Mouse (Mus musculus): ENCODE data around the gene Rnf185. TPM values are rescaled to one million over a fixed set of nuclear protein-coding genes. Genes with fewer than 3 reads are reported as not detected.

Rnf185 gene
- polyA plus RNA-seq, 1 experiment from 2014 or later, result 42.6 TPM

- Histone ChIP-seq H3K4me1 (replicated peaks; ENCODE audit: control insufficient read depth, insufficient read depth, low read length) (no peaks in the 10 kb centered on the region), H3K36me3 (ENCODE audit: control insufficient read depth, insufficient read depth) (no peaks in the 10 kb centered on the region), H3K4me2 (ENCODE audit: low read length) (no peak overlapping the region), H3K9me3 (ENCODE audit: control insufficient read depth, low read length) (no peaks in the 10 kb centered on the region), H3K4me3 (replicated peaks; ENCODE audit: low read length) (no peak overlapping the region), H3K27me3 (replicated peaks; ENCODE audit: control insufficient read depth, insufficient read depth, low read length) (no peaks in the 10 kb centered on the region), H3K9ac (replicated peaks; ENCODE audit: low read depth, low read length) (no peak overlapping the region), H3K27ac (ENCODE audit: low read length) (no peak overlapping the region)
- no peak for ATAC-seq
- WGBS, result 80% methylated on average over 4 of the region's 4 CpGs
These were observed 18.4 kb downstream of the Rnf185 start for GRCm38 (mm10) chr11:3433809-3434208.

- 90% methylated on average over 6 of the region's 6 CpGs for WGBS
- Histone ChIP-seq H3K4me1 (replicated peaks; ENCODE audit: control insufficient read depth, insufficient read depth, low read length) (no peaks in the 10 kb centered on the region), H3K4me3 (replicated peaks; ENCODE audit: low read length) (no peak overlapping the region), H3K9me3 (ENCODE audit: control insufficient read depth, low read length) (no peaks in the 10 kb centered on the region), H3K4me2 (ENCODE audit: low read length) (no peak overlapping the region), H3K9ac (replicated peaks; ENCODE audit: low read depth, low read length) (no peak overlapping the region), H3K27me3 (replicated peaks; ENCODE audit: control insufficient read depth, insufficient read depth, low read length) (no peaks in the 10 kb centered on the region), H3K27ac (ENCODE audit: low read length) (no peak overlapping the region), H3K36me3 (ENCODE audit: control insufficient read depth, insufficient read depth) (no peaks in the 10 kb centered on the region)
- no peak for ATAC-seq
These were observed 20.1 kb downstream of the Rnf185 start for GRCm38 (mm10) chr11:3431976-3432603.

GRCm38 (mm10) chr11:3431515-3431914 lies 20.6 kb downstream of the Rnf185 start:
- no peaks in the 10 kb centered on the region for H3K9me3 ChIP-seq (ENCODE audit: control insufficient read depth, low read length)
- H3K27ac ChIP-seq (ENCODE audit: low read length), result no peak overlapping the region
- 92% methylated on average over 3 of the region's 3 CpGs for WGBS
- no peaks in the 10 kb centered on the region for H3K36me3 ChIP-seq (ENCODE audit: control insufficient read depth, insufficient read depth)
- H3K27me3 ChIP-seq (replicated peaks; ENCODE audit: control insufficient read depth, insufficient read depth, low read length), result no peaks in the 10 kb centered on the region
- H3K9ac ChIP-seq (replicated peaks; ENCODE audit: low read depth, low read length), result no peak overlapping the region
- H3K4me1 ChIP-seq (replicated peaks; ENCODE audit: control insufficient read depth, insufficient read depth, low read length), result no peaks in the 10 kb centered on the region
- no peak overlapping the region for H3K4me2 ChIP-seq (ENCODE audit: low read length)
- ATAC-seq, result no peak
- H3K4me3 ChIP-seq (replicated peaks; ENCODE audit: low read length), result no peak overlapping the region

- no peak overlapping the region for H3K9ac ChIP-seq (replicated peaks; ENCODE audit: low read depth, low read length)
- H3K4me1 ChIP-seq (replicated peaks; ENCODE audit: control insufficient read depth, insufficient read depth, low read length), result no peaks in the 10 kb centered on the region
- 87% methylated on average over 7 of the region's 7 CpGs for WGBS
- no peak overlapping the region for H3K4me2 ChIP-seq (ENCODE audit: low read length)
- H3K4me3 ChIP-seq (replicated peaks; ENCODE audit: low read length), result no peak overlapping the region
- no peak overlapping the region for H3K27ac ChIP-seq (ENCODE audit: low read length)
- H3K9me3 ChIP-seq (ENCODE audit: control insufficient read depth, low read length), result no peaks in the 10 kb centered on the region
- no peak for ATAC-seq
- H3K27me3 ChIP-seq (replicated peaks; ENCODE audit: control insufficient read depth, insufficient read depth, low read length), result no peaks in the 10 kb centered on the region
- peaks cover 11% of the 10 kb centered on the region for H3K36me3 ChIP-seq (ENCODE audit: control insufficient read depth, insufficient read depth)
These were observed 23.5 kb downstream of the Rnf185 start for GRCm38 (mm10) chr11:3428632-3429031.

GRCm38 (mm10) chr11:3427697-3428230 lies 24.4 kb downstream of the Rnf185 start:
- Histone ChIP-seq H3K27me3 (replicated peaks; ENCODE audit: control insufficient read depth, insufficient read depth, low read length) (no peaks in the 10 kb centered on the region), H3K9ac (replicated peaks; ENCODE audit: low read depth, low read length) (no peak overlapping the region), H3K9me3 (ENCODE audit: control insufficient read depth, low read length) (no peaks in the 10 kb centered on the region), H3K36me3 (ENCODE audit: control insufficient read depth, insufficient read depth) (peaks cover 14% of the 10 kb centered on the region), H3K4me2 (ENCODE audit: low read length) (no peak overlapping the region), H3K27ac (ENCODE audit: low read length) (no peak overlapping the region), H3K4me1 (replicated peaks; ENCODE audit: control insufficient read depth, insufficient read depth, low read length) (no peaks in the 10 kb centered on the region), H3K4me3 (replicated peaks; ENCODE audit: low read length) (no peak overlapping the region)
- WGBS, result 84% methylated on average over 3 of the region's 3 CpGs
- ATAC-seq, result no peak

GRCm38 (mm10) chr11:3422242-3422641 lies 29.9 kb downstream of the Rnf185 start:
- H3K9ac ChIP-seq (replicated peaks; ENCODE audit: low read depth, low read length), result no peak overlapping the region
- WGBS, result 86% methylated on average over 4 of the region's 4 CpGs

GRCm38 (mm10) chr11:3418741-3419140 lies 33.4 kb downstream of the Rnf185 start:
- 92% methylated on average over 4 of the region's 4 CpGs for WGBS
- peaks cover 12% of the 10 kb centered on the region for H3K36me3 ChIP-seq (ENCODE audit: control insufficient read depth, insufficient read depth)
- no peaks in the 10 kb centered on the region for H3K4me1 ChIP-seq (replicated peaks; ENCODE audit: control insufficient read depth, insufficient read depth, low read length)
- no peak overlapping the region for H3K27ac ChIP-seq (ENCODE audit: low read length)
- no peaks in the 10 kb centered on the region for H3K9me3 ChIP-seq (ENCODE audit: control insufficient read depth, low read length)
- H3K4me3 ChIP-seq (replicated peaks; ENCODE audit: low read length), result no peak overlapping the region
- no peaks in the 10 kb centered on the region for H3K27me3 ChIP-seq (replicated peaks; ENCODE audit: control insufficient read depth, insufficient read depth, low read length)
- H3K9ac ChIP-seq (replicated peaks; ENCODE audit: low read depth, low read length), result no peak overlapping the region
- no peak for ATAC-seq
- H3K4me2 ChIP-seq (ENCODE audit: low read length), result no peak overlapping the region

More at GRCm38 (mm10) chr11:3422242-3422641, 29.9 kb downstream of the Rnf185 start:
- Histone ChIP-seq H3K27ac (ENCODE audit: low read length) (no peak overlapping the region), H3K27me3 (replicated peaks; ENCODE audit: control insufficient read depth, insufficient read depth, low read length) (no peaks in the 10 kb centered on the region), H3K4me2 (ENCODE audit: low read length) (no peak overlapping the region), H3K36me3 (ENCODE audit: control insufficient read depth, insufficient read depth) (peaks cover 19% of the 10 kb centered on the region), H3K4me1 (replicated peaks; ENCODE audit: control insufficient read depth, insufficient read depth, low read length) (no peaks in the 10 kb centered on the region), H3K9me3 (ENCODE audit: control insufficient read depth, low read length) (no peaks in the 10 kb centered on the region), H3K4me3 (replicated peaks; ENCODE audit: low read length) (no peak overlapping the region)
- no peak for ATAC-seq

GRCm38 (mm10) chr11:3417795-3418194 lies 34.4 kb downstream of the Rnf185 start:
- peaks cover 9% of the 10 kb centered on the region for H3K36me3 ChIP-seq (ENCODE audit: control insufficient read depth, insufficient read depth)
- no peak overlapping the region for H3K27ac ChIP-seq (ENCODE audit: low read length)
- no peaks in the 10 kb centered on the region for H3K4me1 ChIP-seq (replicated peaks; ENCODE audit: control insufficient read depth, insufficient read depth, low read length)
- no peak overlapping the region for H3K4me3 ChIP-seq (replicated peaks; ENCODE audit: low read length)
- WGBS, result 88% methylated on average over 6 of the region's 6 CpGs
- H3K4me2 ChIP-seq (ENCODE audit: low read length), result no peak overlapping the region
- no peak overlapping the region for H3K9ac ChIP-seq (replicated peaks; ENCODE audit: low read depth, low read length)
- no peak for ATAC-seq
- no peaks in the 10 kb centered on the region for H3K27me3 ChIP-seq (replicated peaks; ENCODE audit: control insufficient read depth, insufficient read depth, low read length)
- no peaks in the 10 kb centered on the region for H3K9me3 ChIP-seq (ENCODE audit: control insufficient read depth, low read length)

- H3K27me3 ChIP-seq (replicated peaks; ENCODE audit: control insufficient read depth, insufficient read depth, low read length), result no peaks in the 10 kb centered on the region
- WGBS, result 91% methylated on average over 3 of the region's 3 CpGs
- no peaks in the 10 kb centered on the region for H3K9me3 ChIP-seq (ENCODE audit: control insufficient read depth, low read length)
- no peaks in the 10 kb centered on the region for H3K4me1 ChIP-seq (replicated peaks; ENCODE audit: control insufficient read depth, insufficient read depth, low read length)
- no peak for ATAC-seq
- H3K27ac ChIP-seq (ENCODE audit: low read length), result no peak overlapping the region
- H3K4me2 ChIP-seq (ENCODE audit: low read length), result no peak overlapping the region
- H3K4me3 ChIP-seq (replicated peaks; ENCODE audit: low read length), result no peak overlapping the region
- no peak overlapping the region for H3K9ac ChIP-seq (replicated peaks; ENCODE audit: low read depth, low read length)
- peaks cover 9% of the 10 kb centered on the region for H3K36me3 ChIP-seq (ENCODE audit: control insufficient read depth, insufficient read depth)
These were observed 35.8 kb downstream of the Rnf185 start for GRCm38 (mm10) chr11:3416399-3416798.
